Mouse (Mus musculus) leukemia stem cell, adult 10-12 weeks (primary cell): ENCODE data around the gene Mfap2. TPM values are rescaled to one million over a fixed set of nuclear protein-coding genes. Genes with fewer than 3 reads are reported as not detected.

Source experiments
- polyA plus RNA-seq: library from polyadenylated mRNA; stranded (reverse); fragments of >175 nt; gene quantifications from 2 replicates; pipeline ENCODE4 v1.2.3, GENCODE M21; 2012; ENCODE audit warnings: low replicate concordance

Mfap2 gene
- polyA plus RNA-seq, result 0.55 and 0.79 TPM in 2 replicates

GRCm38 (mm10) chr4:141010118-141010517 lies at the start of gene Mfap2:
Mfap2 (plus strand) TSS chr4:141010418.

GRCm38 (mm10) chr4:140960781-140961466 lies 49.3 kb upstream of the Mfap2 start, which contains the start of gene Sdhb:
Sdhb (plus strand) TSS chr4:140961203.

GRCm38 (mm10) chr4:140986711-140987395 lies 23.4 kb upstream of the Mfap2 start, which contains the start of gene Atp13a2:
Atp13a2 (plus strand) TSS chr4:140986873.

GRCm38 (mm10) chr4:141060426-141061301 lies 50.4 kb downstream of the Mfap2 start, which contains the start of gene Crocc:
Crocc (minus strand) TSS chr4:141060550.

Other genes starting within 250 kb of the Mfap2 start
- gene Padi4, start 236.2 kb upstream of the Mfap2 start, polyA plus RNA-seq, result 1.5 and 4.5 TPM in 2 replicates
- gene Padi3, start 199.8 kb upstream of the Mfap2 start, polyA plus RNA-seq, result 9.4 and 12.9 TPM in 2 replicates
- gene Padi1, start 164.6 kb upstream of the Mfap2 start, polyA plus RNA-seq, result 0.22 and 0.39 TPM in 2 replicates
- gene Padi2, start 104.1 kb upstream of the Mfap2 start, polyA plus RNA-seq, result 0.20 and 0.33 TPM in 2 replicates
- 46.5 and 140 TPM in 2 replicates for gene Sdhb, start 49.2 kb upstream of the Mfap2 start, polyA plus RNA-seq
- 197 and 219 TPM in 2 replicates for gene Atp13a2, start 23.5 kb upstream of the Mfap2 start, polyA plus RNA-seq
- 3.5 and 7.3 TPM in 2 replicates for gene Crocc, start 50.1 kb downstream of the Mfap2 start, polyA plus RNA-seq
- gene Necap2, start 67.9 kb downstream of the Mfap2 start, polyA plus RNA-seq, result 323 and 426 TPM in 2 replicates
- 0.07 and 0.16 TPM in 2 replicates for gene Spata21, start 77.9 kb downstream of the Mfap2 start, polyA plus RNA-seq
- gene Szrd1, start 129.4 kb downstream of the Mfap2 start, polyA plus RNA-seq, result 118 and 198 TPM in 2 replicates
- gene Fbxo42, start 137.5 kb downstream of the Mfap2 start, polyA plus RNA-seq, result 13.7 and 20.9 TPM in 2 replicates
- gene Rsg1, start 203.5 kb downstream of the Mfap2 start, polyA plus RNA-seq, result 1.5 and 1.9 TPM in 2 replicates
- gene Arhgef19, start 229.1 kb downstream of the Mfap2 start, polyA plus RNA-seq, result not detected in 2 replicates